Mouse (Mus musculus) testis, adult 2 months (tissue): ENCODE data around the gene Tmem102.

Experiments used
- CTCF ChIP-seq: fragments of 200-500 bp; IDR thresholded peaks from 2 replicates; pipeline ENCODE4 v1.5.1; 2012; ENCODE audit warnings: low read depth, mild to moderate bottlenecking, inconsistent platforms, low read length, moderate library complexity; ENCODE audit not compliant: control insufficient read depth, insufficient read depth, insufficient replicate concordance
- POLR2A ChIP-seq: fragments of 200-500 bp; IDR thresholded peaks from 2 replicates; pipeline ENCODE4 v1.6.1; 2012; ENCODE audit warnings: low read depth, mild to moderate bottlenecking, inconsistent platforms, low read length, moderate library complexity; ENCODE audit not compliant: control insufficient read depth

DNA sequence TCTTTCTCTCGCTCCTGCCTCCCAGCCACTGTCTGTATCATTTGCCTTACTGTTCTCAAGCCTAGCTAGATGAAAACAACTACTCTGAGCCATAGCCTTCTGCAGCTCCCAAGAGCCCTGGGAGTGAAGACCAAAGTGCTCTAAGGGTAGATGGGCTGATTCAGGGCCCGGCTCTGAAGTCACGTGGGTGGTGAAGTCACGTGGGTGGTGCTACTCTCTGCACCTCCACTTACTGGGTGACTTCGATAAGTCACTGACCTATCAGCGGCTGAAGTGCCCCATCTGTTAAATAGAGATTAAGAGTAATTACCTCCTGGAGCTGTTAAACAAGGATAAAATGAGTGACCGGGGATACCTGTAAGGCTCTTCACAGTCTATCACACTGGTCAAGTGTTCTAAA lies 48.6 kb upstream of the Tmem102 start:
- no peak for TF ChIP-seq POLR2A
- no peak for TF ChIP-seq CTCF
